Mouse (Mus musculus): ENCODE results near the gene Gbp2b. TPM values are rescaled to one million over a fixed set of nuclear protein-coding genes. Genes with fewer than 3 reads are reported as not detected.
"Not testable (repeated sequence)": the region's sequence is repeated elsewhere in the genome, so short reads cannot be mapped to it uniquely, and the experiment has no call there.

Gene Gbp2b
- polyA plus RNA-seq, 1 experiment from 2014 or later = not detected

- ATAC-seq (ENCODE audit: low FRiP score, low TSS enrichment) = no peak
- Histone ChIP-seq H3K27me3 (ENCODE audit: insufficient read depth, low read length) (no peaks in the 10 kb centered on the region), H3K36me3 (ENCODE audit: insufficient read depth, low read length) (no peaks in the 10 kb centered on the region), H3K4me2 (replicated peaks; ENCODE audit: low read depth, low read length) (no peak overlapping the region), H3K27ac (ENCODE audit: low read length) (no peak overlapping the region), H3K9me3 (ENCODE audit: low read length) (no peaks in the 10 kb centered on the region), H3K4me1 (ENCODE audit: insufficient read depth, low read length) (no peaks in the 10 kb centered on the region), H3K9ac (replicated peaks; ENCODE audit: low read length) (no peak overlapping the region), H3K4me3 (ENCODE audit: low read length) (no peak overlapping the region)
- 84% methylated on average over 3 of the region's 3 CpGs for WGBS
Measured at GRCm38 (mm10) chr3:142618658-142619057, 24.0 kb downstream of the Gbp2b start.

- no peaks in the 10 kb centered on the region for H3K36me3 ChIP-seq (ENCODE audit: insufficient read depth, low read length)
- no peak overlapping the region for H3K9ac ChIP-seq (replicated peaks; ENCODE audit: low read length)
- no peak overlapping the region for H3K4me2 ChIP-seq (replicated peaks; ENCODE audit: low read depth, low read length)
- 48% methylated on average over 1 of the region's 1 CpGs for WGBS
- ATAC-seq (ENCODE audit: low FRiP score, low TSS enrichment) = no peak
- no peak overlapping the region for H3K27ac ChIP-seq (ENCODE audit: low read length)
- H3K27me3 ChIP-seq (ENCODE audit: insufficient read depth, low read length) = no peaks in the 10 kb centered on the region
- H3K4me1 ChIP-seq (ENCODE audit: insufficient read depth, low read length) = no peaks in the 10 kb centered on the region
- H3K4me3 ChIP-seq (ENCODE audit: low read length) = no peak overlapping the region
- H3K9me3 ChIP-seq (ENCODE audit: low read length) = no peaks in the 10 kb centered on the region
Measured at GRCm38 (mm10) chr3:142619606-142620005, 25.0 kb downstream of the Gbp2b start.

GRCm38 (mm10) chr3:142620111-142620955 is 25.7 kb downstream of the Gbp2b start, which contains the start of gene Gbp2:
Gene Gbp2 (plus strand): TSS chr3:142620602.
- ATAC-seq (ENCODE audit: low FRiP score, low TSS enrichment) = peak; percentile 57; the same call in 1 of the 2 replicates
- peak within 1 kb of the TSS; percentile 50 for H3K4me2 ChIP-seq (replicated peaks; ENCODE audit: low read depth, low read length)
- no peaks in the 10 kb centered on the region for H3K4me1 ChIP-seq (ENCODE audit: insufficient read depth, low read length)
- no peaks in the 10 kb centered on the region for H3K36me3 ChIP-seq (ENCODE audit: insufficient read depth, low read length)
- H3K27ac ChIP-seq (ENCODE audit: low read length) = no peak within 1 kb of the TSS
- WGBS = 57% methylated on average over 4 of the region's 4 CpGs
- H3K9me3 ChIP-seq (ENCODE audit: low read length) = no peaks in the 10 kb centered on the region
- peak within 1 kb of the TSS; percentile 32 for H3K4me3 ChIP-seq (ENCODE audit: low read length)
- H3K27me3 ChIP-seq (ENCODE audit: insufficient read depth, low read length) = no peaks in the 10 kb centered on the region
- H3K9ac ChIP-seq (replicated peaks; ENCODE audit: low read length) = 0 out of 2 replicates have a peak within 1 kb of the TSS, but pooled peaks have one; percentile 39

GRCm38 (mm10) chr3:142620956-142621562 is 26.4 kb downstream of the Gbp2b start:
- H3K9me3 ChIP-seq (ENCODE audit: low read length) = no peaks in the 10 kb centered on the region
- no peak for ATAC-seq (ENCODE audit: low FRiP score, low TSS enrichment)
- no peak overlapping the region for H3K9ac ChIP-seq (replicated peaks; ENCODE audit: low read length)
- WGBS = 54% methylated on average over 3 of the region's 3 CpGs
- no peaks in the 10 kb centered on the region for H3K36me3 ChIP-seq (ENCODE audit: insufficient read depth, low read length)
- no peak overlapping the region for H3K27ac ChIP-seq (ENCODE audit: low read length)
- H3K27me3 ChIP-seq (ENCODE audit: insufficient read depth, low read length) = no peaks in the 10 kb centered on the region
- no peak overlapping the region for H3K4me3 ChIP-seq (ENCODE audit: low read length)
- H3K4me2 ChIP-seq (replicated peaks; ENCODE audit: low read depth, low read length) = peak overlapping the region; percentile 50
- H3K4me1 ChIP-seq (ENCODE audit: insufficient read depth, low read length) = no peaks in the 10 kb centered on the region

- H3K9ac ChIP-seq (replicated peaks; ENCODE audit: low read length) = no peak overlapping the region
- no peak overlapping the region for H3K4me3 ChIP-seq (ENCODE audit: low read length)
- H3K9me3 ChIP-seq (ENCODE audit: low read length) = no peaks in the 10 kb centered on the region; the same call in 1 of the 2 replicates
- no peak for ATAC-seq (ENCODE audit: low FRiP score, low TSS enrichment)
- H3K4me1 ChIP-seq (ENCODE audit: insufficient read depth, low read length) = no peaks in the 10 kb centered on the region
- H3K4me2 ChIP-seq (replicated peaks; ENCODE audit: low read depth, low read length) = no peak overlapping the region
- no peaks in the 10 kb centered on the region for H3K36me3 ChIP-seq (ENCODE audit: insufficient read depth, low read length)
- WGBS = 43% methylated on average over 8 of the region's 8 CpGs
- no peaks in the 10 kb centered on the region for H3K27me3 ChIP-seq (ENCODE audit: insufficient read depth, low read length)
- no peak overlapping the region for H3K27ac ChIP-seq (ENCODE audit: low read length)
Measured at GRCm38 (mm10) chr3:142630385-142630784, 35.7 kb downstream of the Gbp2b start.

- no peak overlapping the region for H3K4me3 ChIP-seq (ENCODE audit: low read length)
- no peaks in the 10 kb centered on the region for H3K27me3 ChIP-seq (ENCODE audit: insufficient read depth, low read length)
- no peaks in the 10 kb centered on the region for H3K36me3 ChIP-seq (ENCODE audit: insufficient read depth, low read length)
- H3K9me3 ChIP-seq (ENCODE audit: low read length) = no peaks in the 10 kb centered on the region
- H3K27ac ChIP-seq (ENCODE audit: low read length) = no peak overlapping the region
- ATAC-seq (ENCODE audit: low FRiP score, low TSS enrichment) = peak; percentile 61; the same call in 1 of the 2 replicates
- no peak overlapping the region for H3K9ac ChIP-seq (replicated peaks; ENCODE audit: low read length)
- WGBS = 5% methylated on average over 9 of the region's 9 CpGs
- H3K4me2 ChIP-seq (replicated peaks; ENCODE audit: low read depth, low read length) = peak overlapping the region; percentile 26; the same call in 1 of the 2 replicates
- no peaks in the 10 kb centered on the region for H3K4me1 ChIP-seq (ENCODE audit: insufficient read depth, low read length)
Measured at GRCm38 (mm10) chr3:142640201-142640600, 45.6 kb downstream of the Gbp2b start.

- not testable (repeated sequence) for H3K27me3 ChIP-seq (ENCODE audit: insufficient read depth, low read length); H3K9ac ChIP-seq (replicated peaks; ENCODE audit: low read length); H3K27ac ChIP-seq (ENCODE audit: low read length); H3K4me3 ChIP-seq (ENCODE audit: low read length); ATAC-seq (ENCODE audit: low FRiP score, low TSS enrichment); H3K4me1 ChIP-seq (ENCODE audit: insufficient read depth, low read length); H3K9me3 ChIP-seq (ENCODE audit: low read length); H3K4me2 ChIP-seq (replicated peaks; ENCODE audit: low read depth, low read length); H3K36me3 ChIP-seq (ENCODE audit: insufficient read depth, low read length)
- 8% methylated on average over 2 of the region's 2 CpGs for WGBS
Measured at GRCm38 (mm10) chr3:142645949-142646348, 51.3 kb downstream of the Gbp2b start.

- not testable (repeated sequence) for ATAC-seq (ENCODE audit: low FRiP score, low TSS enrichment); H3K9me3 ChIP-seq (ENCODE audit: low read length); H3K27ac ChIP-seq (ENCODE audit: low read length); H3K36me3 ChIP-seq (ENCODE audit: insufficient read depth, low read length); H3K4me3 ChIP-seq (ENCODE audit: low read length); H3K4me2 ChIP-seq (replicated peaks; ENCODE audit: low read depth, low read length); H3K4me1 ChIP-seq (ENCODE audit: insufficient read depth, low read length); H3K27me3 ChIP-seq (ENCODE audit: insufficient read depth, low read length); H3K9ac ChIP-seq (replicated peaks; ENCODE audit: low read length)
- WGBS = 44% methylated on average over 5 of the region's 7 CpGs
Measured at GRCm38 (mm10) chr3:142647836-142648235, 53.2 kb downstream of the Gbp2b start.

- Histone ChIP-seq H3K4me2 (replicated peaks; ENCODE audit: low read depth, low read length) (no peak overlapping the region), H3K27ac (ENCODE audit: low read length) (no peak overlapping the region), H3K4me3 (ENCODE audit: low read length) (no peak overlapping the region), H3K4me1 (ENCODE audit: insufficient read depth, low read length) (no peaks in the 10 kb centered on the region), H3K9me3 (ENCODE audit: low read length) (no peaks in the 10 kb centered on the region), H3K36me3 (ENCODE audit: insufficient read depth, low read length) (no peaks in the 10 kb centered on the region), H3K27me3 (ENCODE audit: insufficient read depth, low read length) (no peaks in the 10 kb centered on the region), H3K9ac (replicated peaks; ENCODE audit: low read length) (no peak overlapping the region)
- ATAC-seq (ENCODE audit: low FRiP score, low TSS enrichment) = no peak
- 40% methylated on average over 2 of the region's 2 CpGs for WGBS
Measured at GRCm38 (mm10) chr3:142650205-142650604, 55.6 kb downstream of the Gbp2b start.

- H3K4me1 ChIP-seq (ENCODE audit: insufficient read depth, low read length) = no peaks in the 10 kb centered on the region
- H3K9ac ChIP-seq (replicated peaks; ENCODE audit: low read length) = no peak overlapping the region
- H3K4me3 ChIP-seq (ENCODE audit: low read length) = no peak overlapping the region
- no peaks in the 10 kb centered on the region for H3K36me3 ChIP-seq (ENCODE audit: insufficient read depth, low read length)
- no peak overlapping the region for H3K4me2 ChIP-seq (replicated peaks; ENCODE audit: low read depth, low read length)
- H3K9me3 ChIP-seq (ENCODE audit: low read length) = peaks cover 10% of the 10 kb centered on the region
- 96% methylated on average over 8 of the region's 8 CpGs for WGBS
- no peak overlapping the region for H3K27ac ChIP-seq (ENCODE audit: low read length)
- no peaks in the 10 kb centered on the region for H3K27me3 ChIP-seq (ENCODE audit: insufficient read depth, low read length)
- no peak for ATAC-seq (ENCODE audit: low FRiP score, low TSS enrichment)
Measured at GRCm38 (mm10) chr3:142664723-142665122, 70.1 kb downstream of the Gbp2b start.

Measured in kidney, embryonic 16.5 days (tissue).